Mouse (Mus musculus): ENCODE measurements at regions not wholly inside any gene's neighbourhood (a gene's known extent, or its start where the extent isn't known, plus 50 kb on each side); places are given as distances from the start of the nearest gene placed in this dataset.

GRCm38 (mm10) chr12:29128844-29129243 lies 377.2 kb downstream of the Eipr1 start:
- TF ChIP-seq MAFK (IDR thresholded peaks at IDR 0.05; ENCODE audit: borderline replicate concordance, low read depth, low read length) (no peak), CTCF (IDR thresholded peaks at IDR 0.05 in 2 of 3, conservative IDR thresholded peaks at IDR 0.05 in 1 of 3; ENCODE audit: control insufficient read depth in 1 of 3, insufficient read depth in 1 of 3, low read depth in 2 of 3, low read length in 3 of 3, poor library complexity in 1 of 3, severe bottlenecking in 1 of 3) (no peak), KAT2A (conservative IDR thresholded peaks at IDR 0.05; ENCODE audit: low read depth, low read length) (no peak), POLR2A (IDR thresholded peaks at IDR 0.05; ENCODE audit: control insufficient read depth in 1 of 2, insufficient read depth in 1 of 2, low read depth in 1 of 2, low read length in 2 of 2, poor library complexity in 1 of 2) (no peak), MYC (IDR thresholded peaks at IDR 0.05; ENCODE audit: low read depth, low read length) (no peak), TCF12 (IDR thresholded peaks at IDR 0.05; ENCODE audit: low read depth, low read length) (no peak)

Data from MEL (cell line).